Mouse (Mus musculus) bone marrow macrophage, adult 2 months (primary cell): ENCODE measurements around the gene Diras1.

Experiments used
- CTCF ChIP-seq: IDR thresholded peaks from 2 replicates; pipeline ENCODE4 v1.5.1; 2012; ENCODE audit warnings: low read depth, mild to moderate bottlenecking, low read length, moderate library complexity
- POLR2A ChIP-seq: IDR thresholded peaks from 2 replicates; pipeline ENCODE4 v1.6.1; 2012; ENCODE audit warnings: mild to moderate bottlenecking, low read depth, low read length, borderline replicate concordance

DNA sequence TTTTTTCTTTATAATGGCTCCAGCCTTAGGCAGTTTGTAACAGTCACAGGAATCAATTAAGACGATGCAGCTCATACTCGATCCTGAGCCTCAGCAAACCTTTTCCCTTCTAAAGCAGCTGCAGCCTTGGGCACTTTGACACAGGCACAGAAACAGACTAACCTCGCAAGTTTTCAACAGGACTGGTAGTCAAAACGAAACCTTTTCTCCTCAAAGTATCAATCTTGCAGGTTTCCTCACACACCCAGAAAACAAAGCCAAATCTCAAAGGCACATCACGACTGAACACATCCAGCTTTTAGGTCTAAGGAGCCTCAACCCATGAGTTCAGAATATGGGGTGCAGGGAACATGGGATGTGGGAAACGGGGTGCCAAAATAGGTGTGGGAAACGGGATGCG lies 28.1 kb downstream of the Diras1 start:
- TF ChIP-seq POLR2A = no peak
- TF ChIP-seq CTCF = no peak
